Mouse (Mus musculus) limb, embryonic 15.5 days (tissue): Measurements from ENCODE around the gene Plcg2. TPM values are rescaled to one million over a fixed set of nuclear protein-coding genes. Genes with fewer than 3 reads are reported as not detected.

ENCODE experiments used
- ATAC-seq: fragments of 200-750 bp; cut with Nextera tagmentation; 2 replicates; pipeline ENCODE4 v1.8.0; 2017; ENCODE audit warnings: low read depth, moderate TSS enrichment; ENCODE audit not compliant: insufficient number of reproducible peaks, low FRiP score, low TSS enrichment
- H3K27ac ChIP-seq: fragments of 300-500 bp; sonication (generic); 2 replicates; pipeline ENCODE4 v1.5.1; 2015; ENCODE audit warnings: moderate library complexity, mild to moderate bottlenecking, inconsistent platforms
- H3K27me3 ChIP-seq: fragments of 300-500 bp; sonication (generic); 2 replicates; pipeline ENCODE4 v1.6.1; 2015; ENCODE audit warnings: inconsistent platforms
- H3K36me3 ChIP-seq: fragments of 300-500 bp; sonication (generic); 2 replicates; pipeline ENCODE4 v1.6.1; 2015; ENCODE audit warnings: inconsistent platforms
- H3K4me1 ChIP-seq: fragments of 300-500 bp; sonication (generic); 2 replicates; pipeline ENCODE4 v1.6.1; 2015; ENCODE audit warnings: inconsistent platforms
- H3K4me2 ChIP-seq: fragments of 300-500 bp; sonication (generic); 2 replicates; pipeline ENCODE4 v1.6.1; 2015; ENCODE audit warnings: mild to moderate bottlenecking, inconsistent platforms
- H3K4me3 ChIP-seq: fragments of 300-500 bp; sonication (generic); 2 replicates; pipeline ENCODE4 v1.5.1; 2015; ENCODE audit warnings: mild to moderate bottlenecking, inconsistent platforms
- H3K9ac ChIP-seq: fragments of 300-500 bp; sonication (generic); 2 replicates; pipeline ENCODE4 v1.6.1; 2015; ENCODE audit warnings: inconsistent platforms
- H3K9me3 ChIP-seq: fragments of 300-500 bp; sonication (generic); 2 replicates; pipeline ENCODE4 v1.6.1; 2016; ENCODE audit warnings: inconsistent platforms
- WGBS: fragments of 180-500 bp; shearing (Covaris S2); methylation state at CpG from one replicate; pipeline ENCODE4 v1.1.7; 2015; 5-methylcytosine and 5-hydroxymethylcytosine counted together
- polyA plus RNA-seq: library from polyadenylated mRNA; unstranded; fragments of >200 nt; fragmentation: Nextera tagmentation; extraction: Ambion mirVana; gene quantifications from 2 replicates; pipeline ENCODE4 v1.2.1, GENCODE M21; 2015

The Plcg2 gene
- polyA plus RNA-seq, 1 experiment from 2014 or later: 3.8 TPM

GRCm38 (mm10) chr8:117646020-117646419 lies 147.9 kb downstream of the Plcg2 start:
- Histone ChIP-seq H3K9ac (no peak overlapping the region), H3K27ac (no peak overlapping the region), H3K27me3 (no peaks in the 10 kb centered on the region), H3K4me2 (no peak overlapping the region), H3K4me3 (no peak overlapping the region), H3K4me1 (no peaks in the 10 kb centered on the region), H3K9me3 (no peaks in the 10 kb centered on the region), H3K36me3 (no peaks in the 10 kb centered on the region)
- 43% methylated on average over 2 of the region's 2 CpGs for WGBS
- ATAC-seq: no peak

- H3K4me1 ChIP-seq: no peaks in the 10 kb centered on the region
- H3K27ac ChIP-seq: no peak overlapping the region
- no peak overlapping the region for H3K4me3 ChIP-seq
- H3K9me3 ChIP-seq: no peaks in the 10 kb centered on the region
- ATAC-seq: no peak
- H3K27me3 ChIP-seq: no peaks in the 10 kb centered on the region
- 61% methylated on average over 5 of the region's 5 CpGs for WGBS
- H3K36me3 ChIP-seq: no peaks in the 10 kb centered on the region
- H3K4me2 ChIP-seq: no peak overlapping the region
- H3K9ac ChIP-seq: no peak overlapping the region
Measured at GRCm38 (mm10) chr8:117646440-117646839, 148.3 kb downstream of the Plcg2 start.

- Histone ChIP-seq H3K4me1 (no peaks in the 10 kb centered on the region), H3K9ac (no peak overlapping the region), H3K4me3 (no peak overlapping the region), H3K4me2 (no peak overlapping the region), H3K27ac (no peak overlapping the region), H3K9me3 (no peaks in the 10 kb centered on the region), H3K27me3 (no peaks in the 10 kb centered on the region), H3K36me3 (no peaks in the 10 kb centered on the region)
- WGBS: 95% methylated on average over 1 of the region's 1 CpGs
- no peak for ATAC-seq
Measured at GRCm38 (mm10) chr8:117652318-117652717, 154.2 kb downstream of the Plcg2 start.

- Histone ChIP-seq H3K27ac (no peak overlapping the region), H3K36me3 (no peaks in the 10 kb centered on the region), H3K4me2 (no peak overlapping the region), H3K27me3 (no peaks in the 10 kb centered on the region), H3K9me3 (no peaks in the 10 kb centered on the region), H3K4me3 (no peak overlapping the region), H3K4me1 (peaks cover 8% of the 10 kb centered on the region), H3K9ac (no peak overlapping the region)
- WGBS: 68% methylated on average over 7 of the region's 7 CpGs
- no peak for ATAC-seq
Measured at GRCm38 (mm10) chr8:117658990-117659389, 160.9 kb downstream of the Plcg2 start.

GRCm38 (mm10) chr8:117660358-117661031 lies 162.4 kb downstream of the Plcg2 start:
- H3K4me2 ChIP-seq: 0 out of 2 replicates have a peak overlapping the region, but pooled peaks have one; percentile 12
- no peak overlapping the region for H3K9ac ChIP-seq
- ATAC-seq: 0 out of 2 replicates have a peak, but pooled peaks have one; percentile 65
- H3K36me3 ChIP-seq: no peaks in the 10 kb centered on the region
- no peaks in the 10 kb centered on the region for H3K9me3 ChIP-seq
- no peak overlapping the region; the same call in 1 of the 2 replicates for H3K27ac ChIP-seq
- H3K27me3 ChIP-seq: no peaks in the 10 kb centered on the region
- whole genome bisulfite sequencing: 35% methylated on average over 11 of the region's 11 CpGs
- H3K4me3 ChIP-seq: no peak overlapping the region
- H3K4me1 ChIP-seq: peaks cover 8% of the 10 kb centered on the region

- no peak overlapping the region for H3K27ac ChIP-seq
- H3K4me1 ChIP-seq: 0 out of 2 replicates have a peak, but pooled peaks cover 7% of the 10 kb centered on the region
- H3K4me2 ChIP-seq: no peak overlapping the region
- no peak for ATAC-seq
- no peaks in the 10 kb centered on the region for H3K36me3 ChIP-seq
- no peak overlapping the region for H3K9ac ChIP-seq
- no peak overlapping the region for H3K4me3 ChIP-seq
- no peaks in the 10 kb centered on the region for H3K27me3 ChIP-seq
- 77% methylated on average over 13 of the region's 13 CpGs for WGBS
- no peaks in the 10 kb centered on the region for H3K9me3 ChIP-seq
Measured at GRCm38 (mm10) chr8:117667349-117668124, 169.4 kb downstream of the Plcg2 start.

GRCm38 (mm10) chr8:117670461-117670860 lies 172.4 kb downstream of the Plcg2 start:
- H3K9me3 ChIP-seq: no peaks in the 10 kb centered on the region
- H3K4me1 ChIP-seq: 0 out of 2 replicates have a peak, but pooled peaks cover 7% of the 10 kb centered on the region
- H3K36me3 ChIP-seq: no peaks in the 10 kb centered on the region
- ATAC-seq: no peak
- no peak overlapping the region for H3K27ac ChIP-seq
- no peak overlapping the region for H3K9ac ChIP-seq
- no peak overlapping the region for H3K4me3 ChIP-seq
- WGBS: 3% methylated on average over 11 of the region's 11 CpGs
- H3K27me3 ChIP-seq: no peaks in the 10 kb centered on the region
- H3K4me2 ChIP-seq: 0 out of 2 replicates have a peak overlapping the region, but pooled peaks have one; percentile 4

- Histone ChIP-seq H3K9me3 (no peaks in the 10 kb centered on the region), H3K9ac (no peak overlapping the region), H3K4me2 (no peak overlapping the region), H3K27me3 (no peaks in the 10 kb centered on the region), H3K4me3 (no peak overlapping the region), H3K27ac (no peak overlapping the region), H3K4me1 (0 out of 2 replicates have a peak, but pooled peaks cover 7% of the 10 kb centered on the region), H3K36me3 (no peaks in the 10 kb centered on the region)
- no peak for ATAC-seq
- 84% methylated on average over 3 of the region's 3 CpGs for WGBS
Measured at GRCm38 (mm10) chr8:117672558-117672957, 174.5 kb downstream of the Plcg2 start.

GRCm38 (mm10) chr8:117673430-117673830 lies 175.3 kb downstream of the Plcg2 start, which contains the start of gene Sdr42e1:
Gene Sdr42e1, minus strand, starts transcription at chr8:117673689.
- no peak for ATAC-seq
- WGBS: 11% methylated on average over 17 of the region's 17 CpGs
- H3K27ac ChIP-seq: no peak within 1 kb of the TSS

GRCm38 (mm10) chr8:117675171-117675570 lies 177.1 kb downstream of the Plcg2 start:
- Histone ChIP-seq H3K27ac (no peak overlapping the region), H3K4me1 (0 out of 2 replicates have a peak, but pooled peaks cover 5% of the 10 kb centered on the region), H3K9me3 (no peaks in the 10 kb centered on the region), H3K36me3 (no peaks in the 10 kb centered on the region), H3K4me3 (no peak overlapping the region), H3K4me2 (no peak overlapping the region), H3K9ac (no peak overlapping the region), H3K27me3 (no peaks in the 10 kb centered on the region)
- ATAC-seq: no peak
- WGBS: 61% methylated on average over 5 of the region's 5 CpGs

More at GRCm38 (mm10) chr8:117673430-117673830, 175.3 kb downstream of the Plcg2 start, which contains the start of gene Sdr42e1:
- H3K36me3 ChIP-seq: no peaks in the 10 kb centered on the region
- H3K27me3 ChIP-seq: no peaks in the 10 kb centered on the region
- no peaks in the 10 kb centered on the region for H3K9me3 ChIP-seq
- H3K4me1 ChIP-seq: 0 out of 2 replicates have a peak, but pooled peaks cover 7% of the 10 kb centered on the region
- H3K4me3 ChIP-seq: peak within 1 kb of the TSS; percentile 54
- H3K4me2 ChIP-seq: peak within 1 kb of the TSS; percentile 81
- peak within 1 kb of the TSS; percentile 57 for H3K9ac ChIP-seq

- no peaks in the 10 kb centered on the region for H3K36me3 ChIP-seq
- no peak overlapping the region for H3K9ac ChIP-seq
- H3K4me3 ChIP-seq: no peak overlapping the region
- H3K4me2 ChIP-seq: no peak overlapping the region
- no peaks in the 10 kb centered on the region for H3K4me1 ChIP-seq
- WGBS: 64% methylated on average over 9 of the region's 9 CpGs
- no peaks in the 10 kb centered on the region for H3K27me3 ChIP-seq
- H3K27ac ChIP-seq: no peak overlapping the region
- H3K9me3 ChIP-seq: no peaks in the 10 kb centered on the region
- ATAC-seq: no peak
Measured at GRCm38 (mm10) chr8:117676460-117676859, 178.4 kb downstream of the Plcg2 start.

GRCm38 (mm10) chr8:117677011-117677410 lies 178.9 kb downstream of the Plcg2 start:
- H3K9me3 ChIP-seq: no peaks in the 10 kb centered on the region
- no peak overlapping the region for H3K4me2 ChIP-seq
- no peaks in the 10 kb centered on the region for H3K4me1 ChIP-seq
- no peak overlapping the region for H3K9ac ChIP-seq
- H3K4me3 ChIP-seq: no peak overlapping the region
- H3K27me3 ChIP-seq: no peaks in the 10 kb centered on the region
- no peak for ATAC-seq
- no peaks in the 10 kb centered on the region for H3K36me3 ChIP-seq
- 77% methylated on average over 8 of the region's 8 CpGs for WGBS
- no peak overlapping the region for H3K27ac ChIP-seq
